Mouse (Mus musculus): ENCODE measurements around the gene Vsx2. TPM values are rescaled to one million over a fixed set of nuclear protein-coding genes. Genes with fewer than 3 reads are reported as not detected.

Gene Vsx2
- polyA plus RNA-seq, 1 experiment from 2014 or later = not detected

DNA sequence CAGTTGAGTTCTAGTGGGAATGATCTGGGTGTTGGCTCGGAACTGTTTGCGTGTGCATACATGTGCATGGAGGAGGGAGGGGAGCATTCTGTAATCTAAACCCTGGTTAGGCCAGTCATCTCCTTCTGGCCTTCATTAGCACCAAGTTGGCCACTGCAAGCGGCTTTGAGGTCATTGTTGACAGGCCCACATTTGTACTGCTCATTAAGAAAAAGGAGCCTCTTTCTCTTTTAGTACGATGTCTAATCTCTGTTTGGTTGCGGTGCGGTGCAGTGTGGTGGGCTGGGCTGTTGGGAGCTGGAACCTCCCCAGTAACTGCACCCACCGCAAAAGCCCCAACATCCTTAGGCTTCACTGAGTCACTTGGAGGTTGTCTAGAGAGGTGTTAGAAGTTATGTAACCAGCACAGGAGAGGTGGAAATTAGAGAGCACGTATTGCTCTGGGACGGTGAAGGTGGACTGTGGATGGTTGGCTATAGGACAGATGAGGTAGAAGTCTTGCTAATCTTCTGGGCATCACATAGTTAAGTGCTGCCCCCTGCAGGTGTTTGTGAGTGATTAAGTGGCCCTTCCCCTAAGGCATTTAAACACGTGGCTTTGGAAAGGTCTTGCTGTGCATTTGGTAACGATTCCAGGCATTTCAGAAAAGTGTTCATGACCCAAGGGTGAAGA, 8.3 kb downstream of the Vsx2 start:
- H3K27ac ChIP-seq = no peak overlapping the region
- no peak for ATAC-seq
- H3K27me3 ChIP-seq (replicated peaks) = peaks cover 63% of the 10 kb centered on the region
- no peaks in the 10 kb centered on the region for H3K9me3 ChIP-seq (replicated peaks)
- no peaks in the 10 kb centered on the region for H3K36me3 ChIP-seq
- H3K4me3 ChIP-seq = no peak overlapping the region
- WGBS (ENCODE audit: insufficient replicate concordance) = 73% methylated on average over 11 of the region's 11 CpGs
- no peaks in the 10 kb centered on the region for H3K4me1 ChIP-seq
- no peak overlapping the region for H3K4me2 ChIP-seq
- no peak overlapping the region for H3K9ac ChIP-seq

DNA sequence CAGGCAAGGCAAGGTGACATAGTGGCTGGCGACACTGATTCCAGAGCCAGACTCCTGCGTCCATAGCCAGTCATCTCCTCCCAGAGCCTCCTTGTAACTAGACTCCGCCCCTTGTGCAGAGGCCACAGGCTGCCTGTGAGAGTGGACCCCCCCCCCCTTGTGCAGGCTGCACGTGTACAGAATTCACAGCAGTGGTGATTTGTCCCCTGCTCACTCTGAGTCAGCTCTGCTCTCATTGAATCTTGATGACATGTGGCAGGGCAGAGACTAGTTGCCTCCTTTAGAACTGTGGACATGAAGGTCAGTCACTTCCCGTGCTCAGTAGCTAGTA, 8.8 kb downstream of the Vsx2 start:
- no peak for ATAC-seq
- no peaks in the 10 kb centered on the region for H3K9me3 ChIP-seq (replicated peaks)
- H3K27ac ChIP-seq = no peak overlapping the region
- no peak overlapping the region for H3K4me2 ChIP-seq
- no peak overlapping the region for H3K4me3 ChIP-seq
- no peaks in the 10 kb centered on the region for H3K4me1 ChIP-seq
- no peak overlapping the region for H3K9ac ChIP-seq
- peaks cover 58% of the 10 kb centered on the region for H3K27me3 ChIP-seq (replicated peaks)
- 35% methylated on average over 5 of the region's 5 CpGs for WGBS (ENCODE audit: insufficient replicate concordance)
- no peaks in the 10 kb centered on the region for H3K36me3 ChIP-seq

GRCm38 (mm10) chr12:84581285-84581684, 11.7 kb downstream of the Vsx2 start:
- H3K27me3 ChIP-seq (replicated peaks) = peaks cover 35% of the 10 kb centered on the region
- H3K4me3 ChIP-seq = no peak overlapping the region
- no peak overlapping the region for H3K27ac ChIP-seq
- H3K4me1 ChIP-seq = no peaks in the 10 kb centered on the region
- WGBS (ENCODE audit: insufficient replicate concordance) = 82% methylated on average over 2 of the region's 2 CpGs
- no peaks in the 10 kb centered on the region for H3K9me3 ChIP-seq (replicated peaks)
- no peak for ATAC-seq
- H3K9ac ChIP-seq = no peak overlapping the region
- H3K36me3 ChIP-seq = no peaks in the 10 kb centered on the region
- no peak overlapping the region for H3K4me2 ChIP-seq

DNA sequence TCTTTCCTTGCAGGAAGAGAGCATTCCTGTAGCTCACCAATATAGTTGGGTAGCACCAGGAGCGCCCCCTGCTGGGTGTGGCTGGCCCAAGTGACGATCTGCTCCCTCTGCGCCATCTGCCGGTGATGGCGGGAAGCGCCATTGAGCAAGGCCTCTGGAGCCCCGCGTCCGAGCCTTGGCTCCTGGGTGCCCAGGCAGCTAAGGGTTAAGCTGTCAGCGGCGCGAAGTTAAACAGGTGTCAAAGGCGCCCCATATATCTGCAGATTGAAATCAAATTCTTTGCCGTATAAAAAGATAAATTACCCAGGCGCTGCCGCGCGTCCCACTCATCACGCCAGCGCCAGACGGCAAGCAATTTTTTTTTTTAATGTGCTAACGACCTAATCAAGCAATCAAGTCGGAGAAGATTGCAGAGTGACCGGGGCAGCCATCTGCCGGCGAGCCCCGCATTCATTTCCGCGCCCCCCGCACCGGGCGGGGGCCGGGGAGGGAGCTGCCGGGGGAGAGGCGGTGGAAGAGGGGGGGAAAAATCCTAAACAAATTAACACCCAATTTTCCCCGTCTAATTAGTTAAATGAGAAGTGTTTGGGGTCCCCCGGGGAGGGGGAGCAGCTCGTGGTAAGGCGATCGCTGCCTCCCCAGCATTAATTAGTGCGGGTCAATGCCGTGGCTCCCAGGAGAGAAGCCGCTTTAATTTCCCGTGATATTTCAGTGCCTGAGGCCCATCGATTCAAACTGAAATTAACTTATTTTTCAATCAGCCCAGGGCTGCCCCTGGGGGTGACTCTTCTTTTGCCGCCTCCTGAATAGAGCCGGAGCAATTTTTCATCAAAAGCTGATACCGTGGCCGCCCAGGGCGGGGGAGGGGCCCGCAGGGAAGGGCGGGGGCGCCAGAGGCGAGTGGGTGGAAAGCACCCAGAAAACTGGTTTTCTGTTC, 20.5 kb downstream of the Vsx2 start:
- Histone ChIP-seq H3K9ac (peak overlapping the region; percentile 62), H3K36me3 (no peaks in the 10 kb centered on the region), H3K4me2 (peak overlapping the region; percentile 92), H3K4me3 (peak overlapping the region; percentile 58), H3K4me1 (peaks cover 10% of the 10 kb centered on the region), H3K9me3 (replicated peaks) (no peaks in the 10 kb centered on the region), H3K27ac (no peak overlapping the region), H3K27me3 (replicated peaks) (peaks cover 58% of the 10 kb centered on the region)
- WGBS (ENCODE audit: insufficient replicate concordance) = under 1% methylated on average over 54 of the region's 54 CpGs
- ATAC-seq = 0 out of 2 replicates have a peak, but pooled peaks have one; percentile 35

DNA sequence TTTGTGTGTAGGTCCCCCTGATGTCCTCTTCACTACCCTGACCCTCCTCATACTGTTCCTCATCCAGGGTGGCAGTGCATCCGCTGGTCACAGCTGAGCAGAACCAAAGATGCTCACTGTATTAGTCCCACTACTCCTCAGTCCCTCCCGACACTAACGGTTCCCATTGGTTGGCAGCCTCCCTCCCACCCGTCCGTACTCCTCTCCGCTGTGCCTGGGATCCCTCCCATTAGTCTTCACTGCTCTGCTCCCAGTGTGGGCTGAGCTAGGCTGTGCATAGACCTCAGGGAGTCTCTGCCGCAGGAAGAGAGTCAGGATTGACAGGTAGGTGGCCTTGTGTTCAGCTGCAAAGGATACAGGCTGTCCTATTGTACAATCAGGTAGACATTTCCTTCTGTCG, 28.8 kb downstream of the Vsx2 start:
- WGBS (ENCODE audit: insufficient replicate concordance) = 18% methylated on average over 8 of the region's 8 CpGs
- H3K27ac ChIP-seq = no peak overlapping the region
- H3K36me3 ChIP-seq = peaks cover 4% of the 10 kb centered on the region; the same call in 1 of the 2 replicates
- H3K4me3 ChIP-seq = no peak overlapping the region
- H3K4me1 ChIP-seq = no peaks in the 10 kb centered on the region
- H3K4me2 ChIP-seq = no peak overlapping the region
- H3K9me3 ChIP-seq (replicated peaks) = no peaks in the 10 kb centered on the region
- H3K9ac ChIP-seq = no peak overlapping the region
- peaks cover 41% of the 10 kb centered on the region for H3K27me3 ChIP-seq (replicated peaks)
- ATAC-seq = no peak

DNA sequence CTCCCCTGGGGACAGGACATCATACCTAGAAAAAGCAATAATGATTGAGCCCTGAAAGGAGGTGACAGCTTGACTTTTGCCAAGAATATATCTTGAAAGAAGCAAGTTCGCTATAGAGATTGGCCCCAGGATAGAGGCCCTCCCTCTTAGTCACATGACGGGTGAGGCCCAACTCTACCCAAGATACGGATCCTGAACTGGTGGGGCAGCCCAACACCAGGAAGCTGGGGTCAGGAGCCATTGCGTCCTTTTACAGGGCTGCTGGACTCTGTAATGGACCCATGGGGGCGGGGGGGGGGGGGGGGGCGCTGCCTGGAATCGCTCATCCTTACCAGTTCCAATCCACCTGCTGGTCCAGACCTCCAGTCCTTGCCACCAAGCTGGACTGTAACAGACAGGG, 34.4 kb downstream of the Vsx2 start:
- Histone ChIP-seq H3K9me3 (replicated peaks) (no peaks in the 10 kb centered on the region), H3K4me1 (no peaks in the 10 kb centered on the region), H3K4me3 (no peak overlapping the region), H3K27ac (no peak overlapping the region), H3K27me3 (replicated peaks) (peaks cover 8% of the 10 kb centered on the region; the same call in 1 of the 2 replicates), H3K36me3 (peaks cover 6% of the 10 kb centered on the region; the same call in 1 of the 2 replicates), H3K9ac (no peak overlapping the region), H3K4me2 (no peak overlapping the region)
- no peak for ATAC-seq
- 67% methylated on average over 4 of the region's 7 CpGs for WGBS (ENCODE audit: insufficient replicate concordance)

- no peak for ATAC-seq
- WGBS (ENCODE audit: insufficient replicate concordance) = 69% methylated on average over 7 of the region's 7 CpGs
- H3K4me3 ChIP-seq = no peak overlapping the region
These were observed 36.3 kb downstream of the Vsx2 start for GRCm38 (mm10) chr12:84605860-84606259.

GRCm38 (mm10) chr12:84611718-84612117, 42.2 kb downstream of the Vsx2 start:
- H3K27me3 ChIP-seq (replicated peaks) = no peaks in the 10 kb centered on the region
- no peak overlapping the region for H3K4me2 ChIP-seq
- H3K9me3 ChIP-seq (replicated peaks) = no peaks in the 10 kb centered on the region
- H3K4me3 ChIP-seq = no peak overlapping the region
- ATAC-seq = no peak
- H3K4me1 ChIP-seq = peaks cover 3% of the 10 kb centered on the region
- no peak overlapping the region for H3K9ac ChIP-seq
- 0 out of 2 replicates have a peak, but pooled peaks cover 6% of the 10 kb centered on the region for H3K36me3 ChIP-seq
- H3K27ac ChIP-seq = no peak overlapping the region
- 69% methylated on average over 10 of the region's 10 CpGs for WGBS (ENCODE audit: insufficient replicate concordance)

More at GRCm38 (mm10) chr12:84605860-84606259, 36.3 kb downstream of the Vsx2 start:
- no peaks in the 10 kb centered on the region for H3K9me3 ChIP-seq (replicated peaks)
- no peaks in the 10 kb centered on the region for H3K4me1 ChIP-seq
- peaks cover 6% of the 10 kb centered on the region; the same call in 1 of the 2 replicates for H3K36me3 ChIP-seq
- H3K4me2 ChIP-seq = no peak overlapping the region
- no peak overlapping the region for H3K9ac ChIP-seq
- no peak overlapping the region for H3K27ac ChIP-seq
- H3K27me3 ChIP-seq (replicated peaks) = 0 out of 2 replicates have a peak, but pooled peaks cover under 1% of the 10 kb centered on the region

GRCm38 (mm10) chr12:84612518-84612917, 43.0 kb downstream of the Vsx2 start:
- Histone ChIP-seq H3K27ac (no peak overlapping the region), H3K4me2 (no peak overlapping the region), H3K9ac (no peak overlapping the region), H3K9me3 (replicated peaks) (no peaks in the 10 kb centered on the region), H3K36me3 (0 out of 2 replicates have a peak, but pooled peaks cover 4% of the 10 kb centered on the region), H3K4me1 (peaks cover 7% of the 10 kb centered on the region), H3K27me3 (replicated peaks) (no peaks in the 10 kb centered on the region), H3K4me3 (no peak overlapping the region)
- 72% methylated on average over 8 of the region's 8 CpGs for WGBS (ENCODE audit: insufficient replicate concordance)
- no peak for ATAC-seq

DNA sequence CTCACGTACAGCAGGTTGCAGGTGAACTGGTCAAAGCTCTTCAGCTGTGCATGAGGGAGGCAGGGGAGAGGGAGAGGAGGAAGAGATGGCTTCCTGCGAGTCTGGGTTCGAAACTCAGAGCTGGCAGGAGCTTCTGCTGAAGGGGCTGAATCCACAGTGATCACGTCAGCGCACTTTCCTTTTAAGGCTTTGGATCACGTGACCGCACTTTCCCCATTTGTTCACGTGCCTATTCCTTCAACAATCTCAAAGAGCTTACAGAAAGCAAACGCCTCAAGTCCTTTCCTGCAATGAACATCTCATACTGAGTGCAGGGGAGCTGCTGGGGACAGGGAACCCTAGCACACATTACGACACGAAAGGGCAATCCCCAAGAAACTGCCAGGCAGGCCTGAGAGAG, 44.4 kb downstream of the Vsx2 start:
- H3K4me1 ChIP-seq = peaks cover 7% of the 10 kb centered on the region
- no peak overlapping the region for H3K4me2 ChIP-seq
- no peak overlapping the region for H3K9ac ChIP-seq
- no peak for ATAC-seq
- no peak overlapping the region for H3K27ac ChIP-seq
- H3K27me3 ChIP-seq (replicated peaks) = no peaks in the 10 kb centered on the region
- WGBS (ENCODE audit: insufficient replicate concordance) = 74% methylated on average over 11 of the region's 11 CpGs
- H3K36me3 ChIP-seq = 0 out of 2 replicates have a peak, but pooled peaks cover 4% of the 10 kb centered on the region
- no peak overlapping the region for H3K4me3 ChIP-seq
- H3K9me3 ChIP-seq (replicated peaks) = no peaks in the 10 kb centered on the region

DNA sequence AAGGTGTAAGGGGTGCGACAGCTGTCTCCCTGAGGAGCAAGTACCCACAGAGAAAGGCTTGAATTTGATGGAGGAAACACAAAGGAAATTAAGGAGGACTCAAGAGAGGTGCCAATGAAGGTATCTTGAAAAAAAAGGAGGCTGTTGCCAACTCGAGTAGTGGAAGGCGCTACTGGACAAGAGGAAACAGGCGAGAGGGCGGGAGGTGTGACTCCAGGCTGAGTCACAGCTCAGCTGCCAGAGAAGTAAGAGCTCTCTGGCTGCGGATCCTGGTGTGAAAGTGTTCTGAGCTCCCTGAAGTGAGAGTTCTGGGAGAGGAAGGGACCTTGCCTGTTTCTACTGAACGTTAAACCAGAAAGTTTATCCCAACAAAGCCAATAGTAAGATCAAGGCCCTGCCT, 45.0 kb downstream of the Vsx2 start:
- Histone ChIP-seq H3K27ac (no peak overlapping the region), H3K4me3 (no peak overlapping the region), H3K9ac (no peak overlapping the region), H3K4me1 (peaks cover 7% of the 10 kb centered on the region), H3K36me3 (0 out of 2 replicates have a peak, but pooled peaks cover 4% of the 10 kb centered on the region), H3K9me3 (replicated peaks) (no peaks in the 10 kb centered on the region), H3K4me2 (no peak overlapping the region), H3K27me3 (replicated peaks) (no peaks in the 10 kb centered on the region)
- no peak for ATAC-seq
- 54% methylated on average over 7 of the region's 7 CpGs for WGBS (ENCODE audit: insufficient replicate concordance)
